ENCODE assay signal across 24 mouse cellular contexts in genomic region chr6:119360925-119361702, GRCm38 (mm10). TPM values are rescaled to one million over a fixed set of nuclear protein-coding genes. Genes with fewer than 3 reads are reported as not detected.
DNase-seq lines count a peak whose midpoint lies in the region; ATAC-seq and TF ChIP-seq lines count a peak whose summit lies in the region.
"Had no signal": no experiment of that assay in that cellular context is flagged by ENCODE, and none has a peak within 500 bp of the region (broad histone marks: within the 10 kb centered on the region; RNA-seq: fewer than 3 reads in every experiment).

No protein-coding gene starts in this region.

- no peak for TF ChIP-seq CTCF in G1E (IDR thresholded peaks at IDR 0.05; ENCODE audit: low read depth, low read length)

- H3K9me3 ChIP-seq in G1E (replicated peaks) = no peaks in the 10 kb centered on the region
- H3K9me3 ChIP-seq in liver, embryonic 15.5 days (replicated peaks) = no peaks in the 10 kb centered on the region
- no peaks in the 10 kb centered on the region for H3K9me3 ChIP-seq in hindbrain, embryonic 11.5 days (ENCODE audit: control insufficient read depth, low read length)
- H3K9me3 ChIP-seq: embryonic facial prominence, embryonic 12.5 days; hindbrain, embryonic 12.5 days; limb, embryonic 10.5 days; neural tube, embryonic 15.5 days had no signal

- H3K27ac ChIP-seq in liver, embryonic 15.5 days (replicated peaks) = peak overlapping the region; percentile 88
- no peak overlapping the region for H3K27ac ChIP-seq in hindbrain, embryonic 11.5 days (ENCODE audit: low read depth, low read length)
- H3K27ac ChIP-seq: embryonic facial prominence, embryonic 12.5 days; gastrocnemius, adult 2 months; hindbrain, embryonic 12.5 days; kidney, postnatal 0 days; limb, embryonic 10.5 days; macrophage; neural tube, embryonic 15.5 days had no signal

- peak; percentile 93 for ATAC-seq in G1E (ENCODE audit: extremely low read depth, insufficient number of reproducible peaks, low FRiP score, poor library complexity, severe bottlenecking)
- ATAC-seq in erythroid progenitor cell, adult 5-6 weeks (replicated peaks; ENCODE audit: low FRiP score, poor library complexity, severe bottlenecking) = peak; percentile 73; the same call in 1 of the 2 replicates
- peak; percentile 99 for ATAC-seq in liver, embryonic 15.5 days (ENCODE audit: insufficient read depth)
- ATAC-seq in hindbrain, embryonic 11.5 days (ENCODE audit: low FRiP score) = no peak
- ATAC-seq: forebrain, embryonic 14.5 days; lung, postnatal 0 days had no signal

- DNase-seq in G1E (ENCODE audit: low spot score) = peak; percentile 44
- DNase-seq in c-Kit-negative CD71-positive TER-119-positive erythroid progenitor cells, embryonic 14.5 days (ENCODE audit: low read depth, low spot score) = peak; percentile 56
- no peak for DNase-seq in right cerebral cortex, postnatal 14 days
- no peak for DNase-seq in hindbrain, embryonic 11.5 days (ENCODE audit: low spot score)
- DNase-seq in cerebellum, postnatal 25 days = no peak
- DNase-seq in right cerebral cortex, postnatal 4 days = no peak
- DNase-seq: adrenal gland, adult 8-10 months; cerebellum, adult 9-11 months; gastrocnemius, adult 2 months; heart, postnatal 10 days; kidney, adult 18-20 months; right cerebral cortex, adult 18-20 months; thymus, postnatal 36 days had no signal

- H3K36me3 ChIP-seq in G1E (replicated peaks) = peaks cover 81% of the 10 kb centered on the region
- H3K36me3 ChIP-seq in liver, embryonic 15.5 days (replicated peaks) = peaks cover 89% of the 10 kb centered on the region
- no peaks in the 10 kb centered on the region for H3K36me3 ChIP-seq in hindbrain, embryonic 11.5 days (ENCODE audit: control insufficient read depth, insufficient read depth, low read length)

- H3K9ac ChIP-seq in liver, embryonic 15.5 days = no peak overlapping the region
- H3K9ac ChIP-seq in hindbrain, embryonic 11.5 days (ENCODE audit: low read depth, low read length) = no peak overlapping the region
- H3K9ac ChIP-seq: embryonic facial prominence, embryonic 12.5 days; hindbrain, embryonic 12.5 days; neural tube, embryonic 15.5 days had no signal

- 33% methylated on average over 3 of the region's 3 CpGs for WGBS in liver, embryonic 15.5 days (ENCODE audit: insufficient replicate concordance)
- WGBS in hindbrain, embryonic 11.5 days = 97% methylated on average over 3 of the region's 3 CpGs

- H3K4me1 ChIP-seq in G1E (ENCODE audit: insufficient read depth, low read depth, low read length) = peaks cover 49% of the 10 kb centered on the region
- H3K4me1 ChIP-seq in liver, embryonic 15.5 days (replicated peaks) = peaks cover 40% of the 10 kb centered on the region
- no peaks in the 10 kb centered on the region for H3K4me1 ChIP-seq in hindbrain, embryonic 11.5 days (replicated peaks; ENCODE audit: control insufficient read depth, insufficient read depth, low read length)
- H3K4me1 ChIP-seq: embryonic facial prominence, embryonic 12.5 days; hindbrain, embryonic 12.5 days; limb, embryonic 10.5 days; neural tube, embryonic 15.5 days had no signal

- H3K4me2 ChIP-seq in liver, embryonic 15.5 days = peak overlapping the region; percentile 38
- no peak overlapping the region for H3K4me2 ChIP-seq in hindbrain, embryonic 11.5 days (replicated peaks; ENCODE audit: low read depth, low read length)
- H3K4me2 ChIP-seq: embryonic facial prominence, embryonic 12.5 days; hindbrain, embryonic 12.5 days; midbrain, embryonic 11.5 days; neural tube, embryonic 15.5 days had no signal

- H3K4me3 ChIP-seq in G1E (ENCODE audit: low read depth, low read length) = no peak overlapping the region
- no peak overlapping the region for H3K4me3 ChIP-seq in liver, embryonic 15.5 days (replicated peaks)
- H3K4me3 ChIP-seq in hindbrain, embryonic 11.5 days (ENCODE audit: low read depth, low read length) = no peak overlapping the region
- H3K4me3 ChIP-seq: embryonic facial prominence, embryonic 12.5 days; gastrocnemius, adult 2 months; hindbrain, embryonic 12.5 days; limb, embryonic 10.5 days; neural tube, embryonic 15.5 days had no signal

- no peaks in the 10 kb centered on the region for H3K27me3 ChIP-seq in G1E (ENCODE audit: insufficient read depth, low read length)
- H3K27me3 ChIP-seq in liver, embryonic 15.5 days = no peaks in the 10 kb centered on the region
- no peaks in the 10 kb centered on the region for H3K27me3 ChIP-seq in hindbrain, embryonic 11.5 days (ENCODE audit: control insufficient read depth, insufficient read depth, low read length)
- H3K27me3 ChIP-seq: embryonic facial prominence, embryonic 12.5 days; hindbrain, embryonic 12.5 days; neural tube, embryonic 15.5 days had no signal

RNA-seq across cellular contexts. Expression of gene Lrtm2, which starts 30.5 kb away (rescaled TPM):
- total RNA-seq in G1E (2014; fragmentation: Nextera tagmentation) (not detected in 2 replicates), G1E (2017) (0.11 TPM in 1 of 2 replicates, not detected in the other)
- polyA plus RNA-seq in G1E (2012) = not detected in 2 replicates
- total RNA-seq in erythroid progenitor cell, adult 5-6 weeks (2015; ENCODE audit: low replicate concordance) = not detected in 2 replicates
- total RNA-seq in erythroid progenitor cell, adult 5-6 weeks (2017; ENCODE audit: low replicate concordance) = 0.08 TPM in 1 of 2 replicates, not detected in the other
- polyA plus RNA-seq in liver, embryonic 15.5 days (2015; fragmentation: Nextera tagmentation; extraction: Ambion mirVana) = 0.15 TPM in 1 of 2 replicates, not detected in the other
- polyA plus RNA-seq in hindbrain, embryonic 11.5 days (2014; fragmentation: Nextera tagmentation; extraction: Ambion mirVana) = 0.14 TPM in 1 of 2 replicates, not detected in the other
- total RNA-seq: heart, postnatal 10 days had no signal
- polyA plus RNA-seq: limb, embryonic 10.5 days; macrophage; midbrain, embryonic 11.5 days had no signal

RNA-seq across cellular contexts. Expression of gene Adipor2, which starts 56.4 kb away (rescaled TPM):
- total RNA-seq in G1E (2014; fragmentation: Nextera tagmentation) = 91.1 and 97.8 TPM in 2 replicates
- 128 and 129 TPM in 2 replicates for total RNA-seq in G1E (2017)
- 28.2 and 28.5 TPM in 2 replicates for polyA plus RNA-seq in G1E (2012)
- 41.4 and 46.5 TPM in 2 replicates for total RNA-seq in erythroid progenitor cell, adult 5-6 weeks (2015; ENCODE audit: low replicate concordance)
- 54.3 and 63.2 TPM in 2 replicates for total RNA-seq in erythroid progenitor cell, adult 5-6 weeks (2017; ENCODE audit: low replicate concordance)
- polyA plus RNA-seq in liver, embryonic 15.5 days (2015; fragmentation: Nextera tagmentation; extraction: Ambion mirVana) = 36.5 and 38.5 TPM in 2 replicates
- polyA plus RNA-seq in hindbrain, embryonic 11.5 days (2014; fragmentation: Nextera tagmentation; extraction: Ambion mirVana) = 19.3 and 34.5 TPM in 2 replicates

Comparison
In these comparisons a context has a peak if more than half of its experiments do, and no peak if none do; other contexts are left out.
1. DNase-seq: peak in G1E (single experiment) and c-Kit-negative CD71-positive TER-119-positive erythroid progenitor cells, embryonic 14.5 days (single experiment); none in right cerebral cortex, postnatal 14 days (single experiment), hindbrain, embryonic 11.5 days (single experiment), cerebellum, postnatal 25 days (0 of 2) and right cerebral cortex, postnatal 4 days (single experiment).